Mouse (Mus musculus) midbrain, embryonic 11.5 days (tissue): ENCODE results near the gene Gna11. TPM values are rescaled to one million over a fixed set of nuclear protein-coding genes. Genes with fewer than 3 reads are reported as not detected.

Experiments
- ATAC-seq: fragments of 200-750 bp; cut with Nextera tagmentation; 2 replicates; pipeline ENCODE4 v1.8.0; 2017; ENCODE audit warnings: moderate TSS enrichment, moderate library complexity; ENCODE audit not compliant: low FRiP score
- DNase-seq: peaks from one replicate; pipeline ENCODE4 v3.0.0; 2015; ENCODE audit warnings: low spot score; ENCODE audit errors: missing footprints
- H3K27ac ChIP-seq: fragments of 300-500 bp; sonication (generic); 2 replicates; pipeline ENCODE4 v1.5.1; 2014; ENCODE audit warnings: low read depth, low read length
- H3K27me3 ChIP-seq: fragments of 300-500 bp; sonication (generic); 2 replicates; pipeline ENCODE4 v1.6.1; 2014; ENCODE audit warnings: mild to moderate bottlenecking, low read length, moderate library complexity, mixed read lengths; ENCODE audit not compliant: control insufficient read depth, insufficient read depth
- H3K36me3 ChIP-seq: fragments of 300-500 bp; sonication (generic); 2 replicates; pipeline ENCODE4 v1.6.1; 2014; ENCODE audit warnings: mild to moderate bottlenecking, low read length, moderate library complexity, mixed read lengths; ENCODE audit not compliant: control insufficient read depth, insufficient read depth
- H3K4me1 ChIP-seq: fragments of 300-500 bp; sonication (generic); 2 replicates; pipeline ENCODE4 v1.6.1; 2014; ENCODE audit warnings: low read length; ENCODE audit not compliant: control insufficient read depth, insufficient read depth
- H3K4me2 ChIP-seq: fragments of 300-500 bp; sonication (generic); 2 replicates; pipeline ENCODE4 v1.6.1; 2014; ENCODE audit warnings: mild to moderate bottlenecking, moderate library complexity
- H3K4me3 ChIP-seq: fragments of 300-500 bp; sonication (generic); 2 replicates; pipeline ENCODE4 v1.5.1; 2014; ENCODE audit warnings: low read depth, low read length
- H3K9ac ChIP-seq: fragments of 300-500 bp; sonication (generic); 2 replicates; pipeline ENCODE4 v1.6.1; 2014; ENCODE audit warnings: low read length
- H3K9me3 ChIP-seq: fragments of 300-500 bp; sonication (generic); 2 replicates; pipeline ENCODE4 v1.6.1; 2016; ENCODE audit warnings: low read length; ENCODE audit not compliant: control insufficient read depth
- WGBS: fragments of 180-500 bp; shearing (Covaris S2); extraction: QIAGEN DNeasy Blood & Tissue Kit; methylation state at CpG from one replicate; pipeline ENCODE4 v1.1.7; 2014; 5-methylcytosine and 5-hydroxymethylcytosine counted together
- polyA plus RNA-seq: library from polyadenylated mRNA; unstranded; fragments of >200 nt; fragmentation: Nextera tagmentation; extraction: Ambion mirVana; gene quantifications from 2 replicates; pipeline ENCODE4 v1.2.1, GENCODE M21; 2014

The Gna11 gene
- polyA plus RNA-seq, 1 experiment from 2014 or later = 59.3 TPM

- WGBS = 79% methylated on average over 5 of the region's 5 CpGs
- H3K9ac ChIP-seq = no peak overlapping the region
- no peak overlapping the region for H3K4me3 ChIP-seq
- H3K27ac ChIP-seq = no peak overlapping the region
- peaks cover 3% of the 10 kb centered on the region for H3K4me1 ChIP-seq
- no peaks in the 10 kb centered on the region for H3K9me3 ChIP-seq
- DNase-seq (no peak), ATAC-seq (no peak)
- no peak overlapping the region for H3K4me2 ChIP-seq
- no peaks in the 10 kb centered on the region for H3K27me3 ChIP-seq
- H3K36me3 ChIP-seq = no peaks in the 10 kb centered on the region
These were observed 4.0 kb upstream of the Gna11 start for GRCm38 (mm10) chr10:81548944-81549343.

DNA sequence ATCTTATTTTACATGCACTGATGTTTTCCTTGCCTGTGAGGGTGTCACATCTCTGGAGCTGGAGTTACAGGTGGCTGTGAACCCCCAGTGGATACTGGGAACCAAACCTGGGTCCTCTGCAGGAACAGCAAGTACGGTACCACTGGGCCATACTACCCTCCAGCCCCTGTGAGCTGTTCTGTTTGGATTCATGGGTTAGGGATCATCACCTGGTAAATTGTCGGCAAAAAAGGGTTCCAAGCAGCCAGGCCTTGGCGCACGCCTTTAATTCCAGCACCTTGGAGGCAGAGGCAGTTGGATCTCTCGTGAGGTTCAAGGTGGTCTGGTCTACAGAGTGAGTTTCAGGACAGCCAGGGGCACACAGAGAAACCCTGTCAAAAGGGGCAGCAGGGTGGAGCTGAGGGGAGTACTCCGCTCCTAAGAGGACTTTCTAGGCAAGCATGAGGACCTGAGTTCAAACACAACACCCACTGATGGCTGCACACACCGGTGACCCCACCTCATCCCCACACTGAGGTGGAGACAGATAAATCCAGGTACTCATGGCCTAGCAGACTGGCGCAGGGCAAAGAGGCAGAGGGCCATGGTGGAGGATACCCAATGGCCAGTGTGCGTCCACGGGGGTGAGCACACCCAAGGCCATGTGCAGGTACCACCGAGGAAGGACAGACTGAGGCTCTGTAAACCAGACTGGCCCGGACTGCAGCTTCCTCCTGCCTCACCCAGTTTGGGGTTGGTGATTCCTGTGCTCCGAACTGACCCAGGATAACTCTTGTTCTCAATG lies 2.0 kb upstream of the Gna11 start:
- Histone ChIP-seq H3K27me3 (no peaks in the 10 kb centered on the region), H3K4me3 (no peak overlapping the region), H3K9me3 (no peaks in the 10 kb centered on the region), H3K4me2 (no peak overlapping the region), H3K9ac (no peak overlapping the region), H3K27ac (no peak overlapping the region), H3K36me3 (no peaks in the 10 kb centered on the region), H3K4me1 (peaks cover 21% of the 10 kb centered on the region)
- ATAC-seq (no peak), DNase-seq (no peak)
- 94% methylated on average over 13 of the region's 13 CpGs for WGBS

DNA sequence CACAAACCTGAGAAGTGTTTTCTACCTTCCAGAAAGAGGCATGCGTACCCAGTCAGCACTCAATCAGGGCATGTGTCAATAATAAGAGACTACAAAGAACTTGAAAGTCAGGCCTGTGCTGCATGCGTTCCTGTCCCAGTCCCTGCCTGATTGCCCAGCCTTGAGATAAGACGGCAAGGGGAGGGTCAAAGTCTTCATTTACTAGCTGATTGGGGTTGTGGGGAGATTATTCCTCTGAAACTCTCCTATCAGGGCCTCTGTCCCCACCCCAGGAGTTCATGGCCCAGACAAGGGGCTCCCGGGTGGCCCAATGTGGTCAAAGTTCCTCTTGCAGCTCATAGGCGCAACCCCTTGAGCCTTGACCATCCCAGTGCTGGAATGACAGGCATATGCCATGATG lies 1.3 kb upstream of the Gna11 start:
- 76% methylated on average over 5 of the region's 5 CpGs for WGBS
- H3K27me3 ChIP-seq = no peaks in the 10 kb centered on the region
- no peak overlapping the region for H3K27ac ChIP-seq
- DNase-seq (no peak), ATAC-seq (no peak)
- H3K36me3 ChIP-seq = no peaks in the 10 kb centered on the region
- no peaks in the 10 kb centered on the region for H3K9me3 ChIP-seq
- peaks cover 23% of the 10 kb centered on the region for H3K4me1 ChIP-seq
- H3K9ac ChIP-seq = no peak overlapping the region
- no peak overlapping the region for H3K4me3 ChIP-seq
- no peak overlapping the region for H3K4me2 ChIP-seq

GRCm38 (mm10) chr10:81544296-81545160 lies 462 bp downstream of the Gna11 start:
- H3K4me2 ChIP-seq = peak overlapping the region; percentile 82
- peak; percentile 94 for DNase-seq
- ATAC-seq = peak; percentile 29
- H3K4me1 ChIP-seq = peaks cover 23% of the 10 kb centered on the region
- peak overlapping the region; percentile 55; the same call in 1 of the 2 replicates for H3K27ac ChIP-seq
- peak overlapping the region; percentile 86 for H3K9ac ChIP-seq
- no peaks in the 10 kb centered on the region for H3K36me3 ChIP-seq
- H3K27me3 ChIP-seq = no peaks in the 10 kb centered on the region
- under 1% methylated on average over 91 of the region's 93 CpGs for WGBS
- no peaks in the 10 kb centered on the region for H3K9me3 ChIP-seq
- peak overlapping the region; percentile 65 for H3K4me3 ChIP-seq

- Histone ChIP-seq H3K9me3 (no peaks in the 10 kb centered on the region), H3K27ac (no peak overlapping the region), H3K9ac (peak overlapping the region; percentile 86), H3K4me2 (peak overlapping the region; percentile 82), H3K36me3 (no peaks in the 10 kb centered on the region), H3K27me3 (no peaks in the 10 kb centered on the region), H3K4me1 (peaks cover 23% of the 10 kb centered on the region), H3K4me3 (peak overlapping the region; percentile 65)
- 67% methylated on average over 1 of the region's 1 CpGs for WGBS
- DNase-seq (no peak), ATAC-seq (no peak)
These were observed 1.4 kb downstream of the Gna11 start for GRCm38 (mm10) chr10:81543633-81544032.

GRCm38 (mm10) chr10:81542727-81543460 lies 2.1 kb downstream of the Gna11 start:
- Histone ChIP-seq H3K4me2 (peak overlapping the region; percentile 82), H3K4me3 (0 out of 2 replicates have a peak overlapping the region, but pooled peaks have one; percentile 2), H3K4me1 (peaks cover 23% of the 10 kb centered on the region), H3K9ac (peak overlapping the region; percentile 86), H3K27me3 (no peaks in the 10 kb centered on the region), H3K9me3 (no peaks in the 10 kb centered on the region), H3K27ac (no peak overlapping the region), H3K36me3 (no peaks in the 10 kb centered on the region)
- no peak for ATAC-seq
- no peak for DNase-seq
- WGBS = 78% methylated on average over 7 of the region's 7 CpGs

GRCm38 (mm10) chr10:81541803-81542202 lies 3.2 kb downstream of the Gna11 start:
- ATAC-seq (no peak), DNase-seq (no peak)
- H3K36me3 ChIP-seq = peaks cover 1% of the 10 kb centered on the region; the same call in 1 of the 2 replicates
- 85% methylated on average over 10 of the region's 10 CpGs for WGBS
- H3K9ac ChIP-seq = 0 out of 2 replicates have a peak overlapping the region, but pooled peaks have one; percentile 12
- H3K27me3 ChIP-seq = no peaks in the 10 kb centered on the region
- no peak overlapping the region for H3K27ac ChIP-seq
- no peak overlapping the region for H3K4me3 ChIP-seq
- no peak overlapping the region for H3K4me2 ChIP-seq
- H3K4me1 ChIP-seq = peaks cover 23% of the 10 kb centered on the region
- no peaks in the 10 kb centered on the region for H3K9me3 ChIP-seq

DNA sequence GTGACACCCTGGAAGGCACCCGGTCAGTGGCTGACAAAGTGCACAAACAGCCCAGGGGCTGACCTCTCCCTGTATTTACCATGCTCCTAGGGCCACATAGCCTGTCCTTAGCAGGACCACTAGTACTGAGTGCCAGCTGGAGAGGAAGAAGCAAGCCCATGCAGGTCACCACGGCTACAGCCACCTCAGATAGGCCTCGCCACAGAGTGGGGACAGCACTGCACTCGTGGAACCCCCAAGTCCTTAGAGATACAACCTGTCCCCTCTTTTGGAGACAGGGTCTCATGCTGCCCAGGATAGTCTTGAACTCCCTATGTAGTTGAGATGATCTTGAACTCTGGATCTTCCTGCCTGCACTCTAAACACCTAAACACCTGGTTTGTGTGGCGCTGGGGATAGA lies 3.6 kb downstream of the Gna11 start:
- DNase-seq = no peak
- Histone ChIP-seq H3K9me3 (no peaks in the 10 kb centered on the region), H3K4me3 (no peak overlapping the region), H3K4me2 (no peak overlapping the region), H3K36me3 (peaks cover 4% of the 10 kb centered on the region; the same call in 1 of the 2 replicates), H3K27me3 (no peaks in the 10 kb centered on the region), H3K4me1 (peaks cover 23% of the 10 kb centered on the region), H3K27ac (no peak overlapping the region), H3K9ac (no peak overlapping the region; the same call in 1 of the 2 replicates)
- 91% methylated on average over 5 of the region's 5 CpGs for WGBS
- no peak for ATAC-seq
